18 mouse cellular contexts compared by ENCODE assay signal in genomic region chr7:82282011-82282410, GRCm38 (mm10). TPM values are rescaled to one million over a fixed set of nuclear protein-coding genes. Genes with fewer than 3 reads are reported as not detected.
DNase-seq lines count a peak whose midpoint lies in the region; ATAC-seq and TF ChIP-seq lines count a peak whose summit lies in the region.
"Had no signal": no experiment of that assay in that cellular context is flagged by ENCODE, and none has a peak within 500 bp of the region (broad histone marks: within the 10 kb centered on the region; RNA-seq: fewer than 3 reads in every experiment).

No protein-coding gene starts in this region.

- H3K9me3 ChIP-seq in lung, embryonic 16.5 days (ENCODE audit: control insufficient read depth, low read length) = no peaks in the 10 kb centered on the region
- H3K9me3 ChIP-seq in lung, postnatal 0 days (ENCODE audit: low read length) = no peaks in the 10 kb centered on the region
- H3K9me3 ChIP-seq in embryonic facial prominence, embryonic 14.5 days (ENCODE audit: control insufficient read depth, low read length) = no peaks in the 10 kb centered on the region
- H3K9me3 ChIP-seq: heart, embryonic 12.5 days; hindbrain, embryonic 15.5 days had no signal

- TF ChIP-seq POLR2A in olfactory bulb, adult 2 months (IDR thresholded peaks at IDR 0.05; ENCODE audit: insufficient read depth, low read depth, low read length) = no peak

- TF ChIP-seq EP300 in lung, postnatal 0 days (IDR thresholded peaks at IDR 0.05) = no peak

- H3K4me1 ChIP-seq in lung, embryonic 16.5 days (replicated peaks; ENCODE audit: control insufficient read depth, insufficient read depth, low read length) = peaks cover 9% of the 10 kb centered on the region
- no peaks in the 10 kb centered on the region; the same call in 1 of the 2 replicates for H3K4me1 ChIP-seq in lung, postnatal 0 days (ENCODE audit: insufficient read depth, low read depth, low read length)
- peaks cover 7% of the 10 kb centered on the region; the same call in 1 of the 2 replicates for H3K4me1 ChIP-seq in embryonic facial prominence, embryonic 14.5 days (ENCODE audit: control insufficient read depth, insufficient read depth, low read length)
- peaks cover 14% of the 10 kb centered on the region for H3K4me1 ChIP-seq in olfactory bulb, adult 2 months (ENCODE audit: control insufficient read depth, insufficient read depth, low read length)
- H3K4me1 ChIP-seq: hindbrain, embryonic 15.5 days had no signal

- no peaks in the 10 kb centered on the region for H3K27me3 ChIP-seq in lung, embryonic 16.5 days (ENCODE audit: control insufficient read depth, insufficient read depth, low read depth, low read length)
- no peaks in the 10 kb centered on the region for H3K27me3 ChIP-seq in lung, postnatal 0 days (replicated peaks; ENCODE audit: insufficient read depth, low read length)
- no peaks in the 10 kb centered on the region; the same call in 1 of the 2 replicates for H3K27me3 ChIP-seq in embryonic facial prominence, embryonic 14.5 days (replicated peaks; ENCODE audit: control insufficient read depth, insufficient read depth, low read length)
- H3K27me3 ChIP-seq: hindbrain, embryonic 15.5 days had no signal

- 64% methylated on average over 8 of the region's 8 CpGs for WGBS in lung, embryonic 16.5 days
- WGBS in lung, postnatal 0 days = 69% methylated on average over 8 of the region's 8 CpGs
- whole genome bisulfite sequencing in embryonic facial prominence, embryonic 14.5 days = 68% methylated on average over 8 of the region's 8 CpGs
- 53% methylated on average over 8 of the region's 8 CpGs for WGBS in olfactory bulb, adult 2 months

- no peak overlapping the region for H3K27ac ChIP-seq in lung, embryonic 16.5 days (ENCODE audit: low read length)
- no peak overlapping the region for H3K27ac ChIP-seq in lung, postnatal 0 days (ENCODE audit: low read length)
- peak overlapping the region; percentile 10; the same call in 1 of the 2 replicates for H3K27ac ChIP-seq in embryonic facial prominence, embryonic 14.5 days (replicated peaks; ENCODE audit: low read depth, low read length)
- peak overlapping the region; percentile 33 for H3K27ac ChIP-seq in olfactory bulb, adult 2 months (ENCODE audit: insufficient read depth, low read depth, low read length)
- H3K27ac ChIP-seq: hindbrain, embryonic 15.5 days had no signal

- H3K9ac ChIP-seq in lung, embryonic 16.5 days (ENCODE audit: low read length) = no peak overlapping the region
- H3K9ac ChIP-seq in lung, postnatal 0 days (replicated peaks; ENCODE audit: low read depth) = no peak overlapping the region
- no peak overlapping the region for H3K9ac ChIP-seq in embryonic facial prominence, embryonic 14.5 days (ENCODE audit: low read depth, low read length)
- H3K9ac ChIP-seq: heart, embryonic 12.5 days; hindbrain, embryonic 15.5 days had no signal

- H3K4me3 ChIP-seq in lung, embryonic 16.5 days (ENCODE audit: low read length) = no peak overlapping the region
- H3K4me3 ChIP-seq in lung, postnatal 0 days (ENCODE audit: low read depth, low read length) = no peak overlapping the region
- H3K4me3 ChIP-seq in embryonic facial prominence, embryonic 14.5 days (ENCODE audit: low read depth, low read length) = no peak overlapping the region
- H3K4me3 ChIP-seq in olfactory bulb, adult 2 months (ENCODE audit: insufficient read depth, low read depth, low read length) = no peak overlapping the region
- H3K4me3 ChIP-seq: heart, embryonic 12.5 days; hindbrain, embryonic 15.5 days had no signal

- DNase-seq in heart, adult 11 months = peak; percentile 78
- no peak for DNase-seq in heart, postnatal 4 days
- DNase-seq in lung, postnatal 0 days (ENCODE audit: low spot score) = no peak
- peak; percentile 34 for DNase-seq in embryonic facial prominence, embryonic 14.5 days (ENCODE audit: low spot score)
- no peak for DNase-seq in testis, postnatal 10 days (ENCODE audit: low spot score)
- DNase-seq: adrenal gland, adult 2 months; adrenal gland, postnatal 36 days; cerebellum, adult 11-12 months; cerebellum, adult 9-10 months; cerebellum, postnatal 25 days; gastrocnemius, postnatal 36 days; heart, adult 18-20 months had no signal

- peak; percentile 23; the same call in 1 of the 2 replicates for ATAC-seq in lung, embryonic 16.5 days (ENCODE audit: low read depth)
- ATAC-seq in lung, postnatal 0 days = no peak
- ATAC-seq in embryonic facial prominence, embryonic 14.5 days (ENCODE audit: low read depth) = no peak
- ATAC-seq: forebrain, embryonic 16.5 days; intestine, postnatal 0 days had no signal

- H3K36me3 ChIP-seq in lung, embryonic 16.5 days (ENCODE audit: control insufficient read depth, insufficient read depth, low read length) = no peaks in the 10 kb centered on the region
- H3K36me3 ChIP-seq in lung, postnatal 0 days (ENCODE audit: insufficient read depth, low read length) = no peaks in the 10 kb centered on the region
- H3K36me3 ChIP-seq in embryonic facial prominence, embryonic 14.5 days (ENCODE audit: control insufficient read depth, insufficient read depth, low read length) = no peaks in the 10 kb centered on the region
- H3K36me3 ChIP-seq: heart, embryonic 12.5 days; hindbrain, embryonic 15.5 days had no signal

- H3K4me2 ChIP-seq in lung, embryonic 16.5 days (ENCODE audit: low read depth, low read length) = no peak overlapping the region
- H3K4me2 ChIP-seq in lung, postnatal 0 days (replicated peaks; ENCODE audit: low read depth, low read length) = no peak overlapping the region
- H3K4me2 ChIP-seq in embryonic facial prominence, embryonic 14.5 days (ENCODE audit: low read depth, low read length) = no peak overlapping the region
- H3K4me2 ChIP-seq: heart, embryonic 12.5 days; hindbrain, embryonic 15.5 days had no signal

- TF ChIP-seq CTCF in lung, postnatal 0 days (IDR thresholded peaks at IDR 0.05) = no peak
- no peak for TF ChIP-seq CTCF in olfactory bulb, adult 2 months (IDR thresholded peaks at IDR 0.05; ENCODE audit: insufficient read depth, low read depth, low read length)

RNA-seq across cellular contexts. Expression of gene Adamtsl3, which starts 53.5 kb away (rescaled TPM):
- 10 to 100 TPM in 1 of 2 experiments, 1 to 10 TPM in 1; 7.0 to 12.6 TPM for total RNA-seq in heart, postnatal 4 days (2021)
- polyA plus RNA-seq in lung, embryonic 16.5 days (2015; fragmentation: Nextera tagmentation; extraction: Ambion mirVana) = 2.4 and 2.5 TPM in 2 replicates
- polyA plus RNA-seq in lung, postnatal 0 days (2015; fragmentation: Nextera tagmentation; extraction: Ambion mirVana) = 2.4 and 2.5 TPM in 2 replicates
- 4.8 and 6.4 TPM in 2 replicates for polyA plus RNA-seq in embryonic facial prominence, embryonic 14.5 days (2014; fragmentation: Nextera tagmentation; extraction: Ambion mirVana)
- not detected in 2 replicates for polyA plus RNA-seq in olfactory bulb, adult 2 months (2012; ENCODE audit: insufficient read depth, insufficient read length, low replicate concordance, missing spikeins)

Comparison
In these comparisons a context has a peak if more than half of its experiments do, and no peak if none do; other contexts are left out.
1. DNase-seq: peak in heart, adult 11 months (single experiment) and embryonic facial prominence, embryonic 14.5 days (single experiment); none in heart, postnatal 4 days (single experiment), lung, postnatal 0 days (single experiment) and testis, postnatal 10 days (single experiment).
2. H3K27ac ChIP-seq: peak in embryonic facial prominence, embryonic 14.5 days (single experiment) and olfactory bulb, adult 2 months (single experiment); none in lung, embryonic 16.5 days (single experiment) and lung, postnatal 0 days (single experiment).